Mouse (Mus musculus): Measurements from ENCODE around the gene Npat. TPM values are rescaled to one million over a fixed set of nuclear protein-coding genes. Genes with fewer than 3 reads are reported as not detected.
A peak's percentile ranks its signal among the peaks of the same experiment; 100 is the strongest.

Gene Npat
- 14.1 and 17.4 TPM in 2 replicates for total RNA-seq (2014; rRNA removed)
- 5.3 and 8.6 TPM in 2 replicates for polyA plus RNA-seq (2015; fragmentation: Nextera tagmentation; extraction: Ambion mirVana)

DNA sequence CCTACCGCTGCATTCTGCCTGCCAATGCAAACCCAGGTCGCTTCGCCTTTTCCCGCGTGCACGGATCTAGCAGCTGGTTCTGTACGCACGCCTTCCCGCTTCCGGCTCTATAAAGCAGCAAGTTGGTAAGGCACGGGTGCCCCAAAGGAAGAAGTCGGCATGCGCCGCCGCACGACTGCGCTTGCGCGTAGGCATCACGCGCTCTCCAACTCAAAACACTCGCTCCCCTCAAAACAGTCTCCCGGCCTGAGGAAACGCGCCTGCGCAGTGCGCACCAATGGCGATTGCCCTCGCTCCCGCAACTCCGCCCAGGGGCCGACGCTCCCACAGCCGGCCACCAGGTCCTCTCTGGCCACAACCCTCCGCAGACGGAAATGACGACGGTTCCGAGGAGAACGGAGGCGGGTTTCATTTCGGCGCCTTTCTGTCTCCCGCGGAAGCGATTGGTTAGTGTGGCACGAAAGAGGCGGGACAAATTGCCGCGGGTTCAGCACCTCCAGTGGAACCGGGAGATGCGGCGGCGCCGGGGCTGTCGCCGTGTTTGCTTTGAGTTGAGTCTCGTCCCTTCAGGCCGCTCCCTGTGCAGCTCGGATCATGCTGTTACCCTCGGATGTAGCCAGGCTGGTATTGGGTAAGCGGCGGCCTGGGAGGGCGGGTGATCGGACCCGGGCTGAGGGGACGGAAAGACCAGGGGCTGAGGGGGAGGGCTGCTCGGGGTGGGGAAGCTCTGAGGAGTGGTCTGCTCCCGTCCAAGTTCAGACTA, at the start of gene Npat, which contains the start of gene Atm:
Gene Npat, plus strand, starts transcription at position 490 of the 763 bp plus-strand sequence.
Gene Atm, minus strand, starts transcription at position 183 of the 763 bp plus-strand sequence.
- H3K27me3 ChIP-seq (ENCODE audit: insufficient read depth, low read length) = no peaks in the 10 kb centered on the region
- H3K4me3 ChIP-seq (ENCODE audit: low read depth, low read length) = peak within 1 kb of the TSS; percentile 95
- under 1% methylated on average over 69 of the region's 69 CpGs for WGBS
- H3K9ac ChIP-seq = peak within 1 kb of the TSS; percentile 74
- H3K9me3 ChIP-seq (ENCODE audit: low read length) = no peaks in the 10 kb centered on the region
- H3K27ac ChIP-seq (ENCODE audit: low read depth, low read length) = peak within 1 kb of the TSS; percentile 90
- H3K36me3 ChIP-seq (ENCODE audit: insufficient read depth) = no peaks in the 10 kb centered on the region
- peak; percentile 52 for TF ChIP-seq CTCF (IDR thresholded peaks at IDR 0.05; ENCODE audit: low read depth)
- ATAC-seq (peak; percentile 98), DNase-seq (peak; percentile 100)
- H3K4me1 ChIP-seq (ENCODE audit: insufficient read depth) = peaks cover 5% of the 10 kb centered on the region; the same call in 1 of the 2 replicates
- peak within 1 kb of the TSS; percentile 92 for H3K4me2 ChIP-seq (ENCODE audit: low read depth)

DNA sequence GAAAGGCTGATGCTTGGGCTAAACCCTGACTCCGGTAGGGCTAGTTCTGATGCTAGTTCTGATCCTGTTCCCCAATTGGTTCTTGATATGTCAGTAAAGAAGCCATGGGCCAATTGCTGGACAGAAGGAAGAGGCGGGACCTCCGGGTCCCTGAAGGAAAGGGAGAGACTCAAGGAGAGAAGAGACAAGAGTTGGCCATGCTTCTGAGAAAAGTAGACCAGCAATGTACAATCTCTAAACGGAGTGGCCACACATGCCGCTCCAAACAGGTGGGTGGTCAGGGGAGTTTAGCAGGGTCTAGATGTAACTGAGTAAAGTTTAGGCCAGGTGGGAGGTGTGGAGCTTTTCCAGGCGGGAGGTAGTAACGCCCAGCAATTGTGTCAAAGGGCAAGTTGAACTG, 28.8 kb upstream of the Npat start:
- ATAC-seq (no peak), DNase-seq (no peak)
- no peak overlapping the region for H3K27ac ChIP-seq (ENCODE audit: low read depth, low read length)
- H3K9ac ChIP-seq = no peak overlapping the region
- H3K27me3 ChIP-seq (ENCODE audit: insufficient read depth, low read length) = no peaks in the 10 kb centered on the region
- no peaks in the 10 kb centered on the region for H3K4me1 ChIP-seq (ENCODE audit: insufficient read depth)
- no peaks in the 10 kb centered on the region for H3K9me3 ChIP-seq (ENCODE audit: low read length)
- WGBS = 95% methylated on average over 7 of the region's 7 CpGs
- peaks cover 22% of the 10 kb centered on the region for H3K36me3 ChIP-seq (ENCODE audit: insufficient read depth)
- H3K4me3 ChIP-seq (ENCODE audit: low read depth, low read length) = no peak overlapping the region
- TF ChIP-seq CTCF (IDR thresholded peaks at IDR 0.05; ENCODE audit: low read depth) = no peak
- H3K4me2 ChIP-seq (ENCODE audit: low read depth) = no peak overlapping the region

DNA sequence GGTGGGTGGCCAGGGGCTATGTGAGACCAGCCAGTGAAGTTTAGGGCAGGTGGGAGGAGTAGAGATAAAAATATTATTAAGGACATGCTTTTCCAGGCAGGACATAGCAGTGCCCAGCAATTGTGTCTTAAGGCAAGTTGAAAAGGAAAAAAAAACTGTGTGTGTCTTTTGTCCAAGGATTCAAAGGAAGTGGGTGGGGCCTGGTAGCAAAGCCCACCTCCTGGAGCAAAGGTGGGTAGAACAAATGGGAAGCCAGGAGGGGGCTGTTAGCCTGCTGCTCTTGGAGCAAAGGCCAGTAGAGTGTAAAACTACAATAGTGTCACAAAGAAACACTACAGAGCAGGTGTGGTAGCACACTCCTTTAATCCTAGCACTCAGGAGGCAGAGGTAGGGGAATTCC, 22.8 kb upstream of the Npat start:
- Histone ChIP-seq H3K9ac (no peak overlapping the region), H3K4me1 (ENCODE audit: insufficient read depth) (no peaks in the 10 kb centered on the region), H3K4me2 (ENCODE audit: low read depth) (no peak overlapping the region), H3K4me3 (ENCODE audit: low read depth, low read length) (no peak overlapping the region), H3K27me3 (ENCODE audit: insufficient read depth, low read length) (no peaks in the 10 kb centered on the region), H3K27ac (ENCODE audit: low read depth, low read length) (no peak overlapping the region), H3K36me3 (ENCODE audit: insufficient read depth) (peaks cover 26% of the 10 kb centered on the region), H3K9me3 (ENCODE audit: low read length) (no peaks in the 10 kb centered on the region)
- no peak for TF ChIP-seq CTCF (IDR thresholded peaks at IDR 0.05; ENCODE audit: low read depth)
- DNase-seq = no peak
- no peak for ATAC-seq

DNA sequence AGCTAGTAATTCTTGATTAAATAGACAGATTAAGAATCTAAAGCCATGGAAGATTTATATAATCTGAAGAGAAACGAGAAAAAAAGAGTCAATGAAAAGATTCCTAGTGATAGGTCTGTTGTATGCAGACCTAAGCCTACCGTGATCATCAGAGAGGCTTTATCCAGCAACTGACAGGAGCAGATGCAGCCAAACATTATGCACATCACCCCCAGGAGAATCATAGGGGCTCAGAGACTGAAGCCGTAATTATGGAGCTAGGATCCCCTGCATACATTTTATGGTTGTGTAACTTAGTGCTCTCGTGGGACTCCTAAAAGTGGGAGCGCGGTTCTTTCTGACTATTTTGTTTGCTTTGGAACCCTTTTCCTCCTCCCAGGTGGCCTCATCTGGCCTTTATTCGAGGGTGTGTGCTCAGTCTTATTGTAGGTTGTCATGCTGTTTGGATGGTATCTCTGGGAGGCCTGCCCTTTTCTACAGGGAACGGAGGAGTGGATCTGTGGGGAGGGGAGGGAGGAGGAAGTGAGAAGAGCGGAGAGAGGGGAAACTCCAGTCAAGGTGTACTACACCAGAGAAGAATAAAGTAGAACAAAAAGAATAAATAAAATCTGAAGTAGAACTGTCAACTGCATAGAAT, 19.4 kb upstream of the Npat start:
- peaks cover 16% of the 10 kb centered on the region for H3K36me3 ChIP-seq (ENCODE audit: insufficient read depth)
- no peaks in the 10 kb centered on the region for H3K9me3 ChIP-seq (ENCODE audit: low read length)
- no peak overlapping the region for H3K27ac ChIP-seq (ENCODE audit: low read depth, low read length)
- no peak overlapping the region for H3K9ac ChIP-seq
- no peak overlapping the region for H3K4me2 ChIP-seq (ENCODE audit: low read depth)
- no peaks in the 10 kb centered on the region for H3K4me1 ChIP-seq (ENCODE audit: insufficient read depth)
- 75% methylated on average over 9 of the region's 9 CpGs for WGBS
- no peak for ATAC-seq
- no peak for TF ChIP-seq CTCF (IDR thresholded peaks at IDR 0.05; ENCODE audit: low read depth)
- no peak overlapping the region for H3K4me3 ChIP-seq (ENCODE audit: low read depth, low read length)
- no peak for DNase-seq
- no peaks in the 10 kb centered on the region for H3K27me3 ChIP-seq (ENCODE audit: insufficient read depth, low read length)

DNA sequence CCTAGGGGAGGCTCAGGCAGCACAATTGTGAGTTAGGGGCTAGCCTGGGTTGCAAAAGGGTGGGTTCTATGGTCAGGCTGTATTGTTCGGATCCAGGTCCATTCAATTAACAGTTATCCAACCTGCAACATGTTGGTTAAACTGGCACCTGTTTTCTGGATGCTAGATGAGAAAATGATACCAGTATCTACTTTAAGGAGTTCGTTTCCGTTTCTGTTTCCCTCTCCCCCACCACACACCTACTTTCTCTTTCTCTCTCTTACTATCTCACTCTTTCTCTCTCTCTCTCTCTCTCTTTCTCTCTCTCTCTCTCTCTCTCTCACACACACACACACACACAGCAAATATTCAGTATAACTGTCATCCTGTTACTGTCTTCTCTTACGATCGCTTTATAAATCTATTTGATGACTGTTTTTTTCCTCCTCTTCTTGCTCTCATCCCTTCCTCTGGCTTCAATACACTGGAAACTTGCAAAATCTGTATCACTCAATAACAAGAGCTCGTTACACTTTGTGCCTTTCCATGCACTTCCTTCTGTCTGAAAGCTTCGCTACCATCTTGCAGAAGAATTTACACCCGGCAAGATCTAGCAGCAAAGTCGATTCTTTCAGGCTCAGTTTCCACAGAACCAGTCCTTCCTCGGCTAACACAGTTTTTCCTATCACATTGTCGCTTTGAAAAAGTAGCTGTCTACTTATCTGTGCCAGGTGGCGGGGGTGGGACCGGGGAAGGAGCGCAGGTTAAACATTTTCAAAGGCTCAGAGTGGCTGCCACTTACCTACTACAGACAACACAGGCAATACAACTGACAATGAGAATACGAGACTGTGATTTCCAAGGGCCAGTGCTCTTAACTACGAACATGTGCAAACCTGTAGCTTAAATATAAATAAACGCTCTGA, 1.2 kb upstream of the Npat start:
- 18% methylated on average over 17 of the region's 17 CpGs for WGBS
- TF ChIP-seq CTCF (IDR thresholded peaks at IDR 0.05; ENCODE audit: low read depth) = no peak

DNA sequence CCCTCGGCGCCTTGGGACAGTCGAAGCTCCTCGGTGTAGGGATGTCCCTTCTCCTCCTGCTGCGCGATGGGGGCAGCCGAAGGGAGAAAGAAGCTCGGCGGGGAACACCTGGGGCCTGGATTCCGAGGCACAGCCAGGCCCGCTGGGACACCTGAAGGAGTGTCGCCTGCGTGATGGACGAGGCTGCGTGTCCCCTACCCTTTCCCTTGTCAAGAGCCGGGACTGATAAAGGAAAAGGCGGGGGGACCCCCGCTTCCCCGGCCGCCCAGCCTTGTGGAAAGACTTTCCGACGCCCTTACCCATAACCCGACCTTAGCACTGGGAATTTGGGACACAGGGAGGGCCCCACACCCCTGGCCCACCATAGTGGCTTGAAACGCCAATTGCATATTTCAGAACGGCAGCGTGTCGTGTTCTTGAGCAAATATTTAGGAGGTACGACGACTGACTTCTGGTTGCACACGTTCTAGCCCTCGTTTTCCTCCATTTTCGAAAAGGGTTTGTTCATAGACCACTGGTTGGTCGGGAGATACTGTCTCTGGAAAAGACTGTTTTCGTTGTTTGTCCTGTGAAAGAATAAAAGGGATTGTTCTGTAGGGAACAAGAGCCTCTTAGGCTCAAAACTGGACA, 604 bp downstream of the Npat start:
- no peak for TF ChIP-seq CTCF (IDR thresholded peaks at IDR 0.05; ENCODE audit: low read depth)
- no peaks in the 10 kb centered on the region for H3K36me3 ChIP-seq (ENCODE audit: insufficient read depth)
- peak overlapping the region; percentile 74 for H3K9ac ChIP-seq
- peak overlapping the region; percentile 90 for H3K27ac ChIP-seq (ENCODE audit: low read depth, low read length)
- peak overlapping the region; percentile 95 for H3K4me3 ChIP-seq (ENCODE audit: low read depth, low read length)
- DNase-seq = peak; percentile 15
- no peaks in the 10 kb centered on the region for H3K27me3 ChIP-seq (ENCODE audit: insufficient read depth, low read length)
- peaks cover 5% of the 10 kb centered on the region; the same call in 1 of the 2 replicates for H3K4me1 ChIP-seq (ENCODE audit: insufficient read depth)
- WGBS = under 1% methylated on average over 29 of the region's 34 CpGs
- H3K4me2 ChIP-seq (ENCODE audit: low read depth) = peak overlapping the region; percentile 92
- ATAC-seq = no peak
- H3K9me3 ChIP-seq (ENCODE audit: low read length) = no peaks in the 10 kb centered on the region

More for the DNA sequence above, 1.2 kb upstream of the Npat start:
- H3K9me3 ChIP-seq (ENCODE audit: low read length) = no peaks in the 10 kb centered on the region
- 0 out of 2 replicates have a peak, but pooled peaks cover 3% of the 10 kb centered on the region for H3K36me3 ChIP-seq (ENCODE audit: insufficient read depth)
- peaks cover 5% of the 10 kb centered on the region; the same call in 1 of the 2 replicates for H3K4me1 ChIP-seq (ENCODE audit: insufficient read depth)
- H3K9ac ChIP-seq = peak overlapping the region; percentile 50
- no peaks in the 10 kb centered on the region for H3K27me3 ChIP-seq (ENCODE audit: insufficient read depth, low read length)
- DNase-seq (no peak), ATAC-seq (no peak)
- peak overlapping the region; percentile 95 for H3K4me3 ChIP-seq (ENCODE audit: low read depth, low read length)
- H3K27ac ChIP-seq (ENCODE audit: low read depth, low read length) = peak overlapping the region; percentile 74
- peak overlapping the region; percentile 66 for H3K4me2 ChIP-seq (ENCODE audit: low read depth)
